Mouse (Mus musculus) heart, postnatal 0 days (tissue): Measurements from ENCODE around the gene Lonrf2. TPM values are rescaled to one million over a fixed set of nuclear protein-coding genes. Genes with fewer than 3 reads are reported as not detected.
A peak's percentile ranks its signal among the peaks of the same experiment; 100 is the strongest.

Experiments used
- ATAC-seq: fragments of 200-750 bp; cut with Nextera tagmentation; 2 replicates; pipeline ENCODE4 v1.8.0; 2017; ENCODE audit warnings: low read depth, moderate number of reproducible peaks, moderate library complexity; ENCODE audit not compliant: insufficient read depth
- DNase-seq: peaks from one replicate; pipeline ENCODE4 v3.0.0-alpha.2; 2016; ENCODE audit warnings: low spot score
- H3K27ac ChIP-seq: fragments of 300-500 bp; sonication (generic); 2 replicates; pipeline ENCODE4 v1.5.1; 2014; ENCODE audit warnings: low read depth, mild to moderate bottlenecking
- H3K27me3 ChIP-seq: fragments of 300-500 bp; sonication (generic); 2 replicates; pipeline ENCODE4 v1.6.1; 2014; ENCODE audit warnings: low read length, mixed read lengths; ENCODE audit not compliant: control insufficient read depth, insufficient read depth
- H3K36me3 ChIP-seq: fragments of 300-500 bp; sonication (generic); replicated peaks from 2 replicates; pipeline ENCODE4 v1.6.1; 2014; ENCODE audit warnings: low read length, mixed read lengths; ENCODE audit not compliant: control insufficient read depth, insufficient read depth
- H3K4me1 ChIP-seq: fragments of 300-500 bp; sonication (generic); 2 replicates; pipeline ENCODE4 v1.6.1; 2014; ENCODE audit warnings: antibody characterized with exemption; ENCODE audit not compliant: control insufficient read depth, insufficient read depth
- H3K4me2 ChIP-seq: fragments of 300-500 bp; sonication (generic); 2 replicates; pipeline ENCODE4 v1.6.1; 2014; ENCODE audit warnings: low read depth, mild to moderate bottlenecking, low read length, moderate library complexity
- H3K4me3 ChIP-seq: fragments of 300-500 bp; sonication (generic); 2 replicates; pipeline ENCODE4 v1.5.1; 2014; ENCODE audit warnings: low read depth, low read length
- H3K9ac ChIP-seq: fragments of 300-500 bp; sonication (generic); replicated peaks from 2 replicates; pipeline ENCODE4 v1.6.1; 2014; ENCODE audit warnings: low read depth, low read length, mixed read lengths
- H3K9me3 ChIP-seq: fragments of 300-500 bp; sonication (generic); replicated peaks from 2 replicates; pipeline ENCODE4 v1.6.1; 2016; ENCODE audit warnings: low read length; ENCODE audit not compliant: control insufficient read depth
- CTCF ChIP-seq: IDR thresholded peaks from 2 replicates; pipeline ENCODE4 v1.5.1; 2016; ENCODE audit warnings: antibody characterized with exemption, control low read depth, low read depth
- EP300 ChIP-seq: IDR thresholded peaks from 2 replicates; pipeline ENCODE4 v1.6.1; 2016; ENCODE audit warnings: antibody characterized with exemption, low read depth
- WGBS: fragments of 180-500 bp; shearing (Covaris S2); extraction: QIAGEN DNeasy Blood & Tissue Kit; methylation state at CpG from one replicate; pipeline ENCODE4 v1.1.7; 2014; 5-methylcytosine and 5-hydroxymethylcytosine counted together
- polyA plus RNA-seq: library from polyadenylated mRNA; unstranded; fragments of >200 nt; fragmentation: Nextera tagmentation; extraction: Ambion mirVana; gene quantifications from 2 replicates; pipeline ENCODE4 v1.2.1, GENCODE M21; 2015
- total RNA-seq: library from RNA; depleted of rRNA; stranded (reverse); fragments of >200 nt; gene quantifications from 2 replicates; pipeline ENCODE4 v1.2.3, GENCODE M21; 2014; ENCODE audit warnings: low replicate concordance

Gene Lonrf2
- total and polyA plus RNA-seq, 2 experiments from 2014 or later, result 0.33 to 0.42 TPM

- no peak for TF ChIP-seq CTCF
- no peak for TF ChIP-seq EP300
- Histone ChIP-seq H3K27ac (no peak overlapping the region), H3K36me3 (no peaks in the 10 kb centered on the region), H3K9ac (no peak overlapping the region), H3K4me1 (no peaks in the 10 kb centered on the region), H3K9me3 (no peaks in the 10 kb centered on the region), H3K4me2 (no peak overlapping the region), H3K27me3 (no peaks in the 10 kb centered on the region), H3K4me3 (no peak overlapping the region)
- 74% methylated on average over 3 of the region's 3 CpGs for WGBS
- DNase-seq (no peak), ATAC-seq (no peak)
These were observed 18.8 kb downstream of the Lonrf2 start for GRCm38 (mm10) chr1:38817671-38818070.

GRCm38 (mm10) chr1:38817268-38817667 lies 19.2 kb downstream of the Lonrf2 start:
- ATAC-seq (no peak), DNase-seq (no peak)
- Histone ChIP-seq H3K27ac (no peak overlapping the region), H3K4me2 (no peak overlapping the region), H3K4me3 (no peak overlapping the region), H3K27me3 (no peaks in the 10 kb centered on the region), H3K9ac (no peak overlapping the region), H3K9me3 (no peaks in the 10 kb centered on the region), H3K36me3 (no peaks in the 10 kb centered on the region), H3K4me1 (no peaks in the 10 kb centered on the region)
- 73% methylated on average over 9 of the region's 9 CpGs for WGBS
- TF ChIP-seq EP300 (no peak), CTCF (no peak)

- no peaks in the 10 kb centered on the region for H3K9me3 ChIP-seq
- H3K27me3 ChIP-seq, result no peaks in the 10 kb centered on the region
- DNase-seq (no peak), ATAC-seq (no peak)
- no peak overlapping the region for H3K4me3 ChIP-seq
- no peak overlapping the region for H3K9ac ChIP-seq
- 50% methylated on average over 4 of the region's 4 CpGs for whole genome bisulfite sequencing
- no peak overlapping the region for H3K27ac ChIP-seq
- TF ChIP-seq CTCF (no peak), EP300 (no peak)
- no peak overlapping the region for H3K4me2 ChIP-seq
- no peaks in the 10 kb centered on the region for H3K36me3 ChIP-seq
- H3K4me1 ChIP-seq, result no peaks in the 10 kb centered on the region
These were observed 20.2 kb downstream of the Lonrf2 start for GRCm38 (mm10) chr1:38816306-38816705.

- H3K36me3 ChIP-seq, result no peaks in the 10 kb centered on the region
- H3K9ac ChIP-seq, result no peak overlapping the region
- H3K9me3 ChIP-seq, result no peaks in the 10 kb centered on the region
- DNase-seq (no peak), ATAC-seq (no peak)
- TF ChIP-seq CTCF (no peak), EP300 (no peak)
- no peak overlapping the region for H3K27ac ChIP-seq
- no peak overlapping the region for H3K4me3 ChIP-seq
- H3K27me3 ChIP-seq, result no peaks in the 10 kb centered on the region
- 87% methylated on average over 4 of the region's 4 CpGs for WGBS
- no peaks in the 10 kb centered on the region for H3K4me1 ChIP-seq
- H3K4me2 ChIP-seq, result no peak overlapping the region
These were observed 29.4 kb downstream of the Lonrf2 start for GRCm38 (mm10) chr1:38807121-38807520.

- Histone ChIP-seq H3K9me3 (no peaks in the 10 kb centered on the region), H3K4me2 (no peak overlapping the region), H3K27me3 (no peaks in the 10 kb centered on the region), H3K4me3 (no peak overlapping the region), H3K4me1 (no peaks in the 10 kb centered on the region), H3K9ac (no peak overlapping the region), H3K27ac (no peak overlapping the region), H3K36me3 (no peaks in the 10 kb centered on the region)
- no peak for ATAC-seq
- DNase-seq, result no peak
- 68% methylated on average over 7 of the region's 7 CpGs for WGBS
- TF ChIP-seq CTCF, result no peak
- TF ChIP-seq EP300, result no peak
These were observed 36.1 kb downstream of the Lonrf2 start for GRCm38 (mm10) chr1:38800402-38800801.

- no peaks in the 10 kb centered on the region for H3K9me3 ChIP-seq
- ATAC-seq (no peak), DNase-seq (peak; percentile 28)
- WGBS, result 28% methylated on average over 3 of the region's 3 CpGs
- no peak overlapping the region for H3K9ac ChIP-seq
- no peak for TF ChIP-seq EP300
- TF ChIP-seq CTCF, result peak; percentile 72
- H3K27me3 ChIP-seq, result no peaks in the 10 kb centered on the region
- H3K27ac ChIP-seq, result no peak overlapping the region
- no peaks in the 10 kb centered on the region for H3K36me3 ChIP-seq
- H3K4me2 ChIP-seq, result no peak overlapping the region
- H3K4me3 ChIP-seq, result no peak overlapping the region
- H3K4me1 ChIP-seq, result no peaks in the 10 kb centered on the region
These were observed 37.2 kb downstream of the Lonrf2 start for GRCm38 (mm10) chr1:38799304-38799703.
